Mouse (Mus musculus) adrenal gland, postnatal 25 days (tissue): ENCODE data around the gene Samd4b. TPM values are rescaled to one million over a fixed set of nuclear protein-coding genes. Genes with fewer than 3 reads are reported as not detected.
"Not testable (repeated sequence)": the region's sequence is repeated elsewhere in the genome, so short reads cannot be mapped to it uniquely, and the experiment has no call there.

Source experiments
- DNase-seq: peaks from one replicate; pipeline ENCODE4 v3.0.0; 2021; ENCODE audit warnings: mixed read lengths
- total RNA-seq: library from RNA; stranded (reverse); gene quantifications from 2 replicates; pipeline ENCODE4 v1.2.3, GENCODE M21; 2021

Gene Samd4b
- total RNA-seq, 1 experiment from 2014 or later = 69.4 TPM

DNA sequence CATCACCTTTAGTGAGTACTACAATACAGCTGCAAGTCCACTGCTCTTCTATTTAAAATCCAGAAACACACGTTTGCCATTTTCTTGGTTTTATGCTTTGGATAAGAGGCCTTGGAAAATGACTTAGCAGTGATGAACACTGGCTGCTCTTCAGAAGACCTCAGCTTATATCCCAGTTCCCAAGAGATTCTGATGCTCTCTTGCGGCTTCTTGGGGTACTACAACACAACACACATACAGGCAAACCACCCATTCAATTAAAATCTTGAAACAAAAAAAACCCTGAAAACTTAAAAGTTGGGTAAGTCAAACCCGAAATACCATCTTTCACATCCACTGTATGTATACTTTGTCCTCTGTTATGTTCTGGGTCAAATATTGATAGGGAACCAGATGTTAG is 199.9 kb downstream of the Samd4b start:
- DNase-seq = no peak

DNA sequence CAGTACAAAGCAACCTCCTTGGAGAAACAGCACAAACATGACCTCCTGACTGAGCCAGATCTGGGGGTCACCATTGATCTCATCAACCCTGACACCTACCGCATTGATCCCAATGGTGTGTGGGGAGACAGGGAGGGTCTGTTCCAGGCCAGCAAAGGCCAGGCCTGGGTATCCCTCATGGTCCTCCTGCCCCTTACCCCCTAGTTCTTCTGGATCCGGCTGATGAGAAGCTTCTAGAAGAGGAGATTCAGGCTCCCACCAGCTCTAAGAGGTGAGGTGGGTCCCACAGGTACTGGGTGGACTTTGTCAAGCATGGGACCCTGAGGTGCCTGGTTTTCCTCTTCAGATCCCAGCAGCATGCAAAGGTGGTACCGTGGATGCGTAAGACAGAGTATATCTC is 202.5 kb downstream of the Samd4b start:
- no peak for DNase-seq

DNA sequence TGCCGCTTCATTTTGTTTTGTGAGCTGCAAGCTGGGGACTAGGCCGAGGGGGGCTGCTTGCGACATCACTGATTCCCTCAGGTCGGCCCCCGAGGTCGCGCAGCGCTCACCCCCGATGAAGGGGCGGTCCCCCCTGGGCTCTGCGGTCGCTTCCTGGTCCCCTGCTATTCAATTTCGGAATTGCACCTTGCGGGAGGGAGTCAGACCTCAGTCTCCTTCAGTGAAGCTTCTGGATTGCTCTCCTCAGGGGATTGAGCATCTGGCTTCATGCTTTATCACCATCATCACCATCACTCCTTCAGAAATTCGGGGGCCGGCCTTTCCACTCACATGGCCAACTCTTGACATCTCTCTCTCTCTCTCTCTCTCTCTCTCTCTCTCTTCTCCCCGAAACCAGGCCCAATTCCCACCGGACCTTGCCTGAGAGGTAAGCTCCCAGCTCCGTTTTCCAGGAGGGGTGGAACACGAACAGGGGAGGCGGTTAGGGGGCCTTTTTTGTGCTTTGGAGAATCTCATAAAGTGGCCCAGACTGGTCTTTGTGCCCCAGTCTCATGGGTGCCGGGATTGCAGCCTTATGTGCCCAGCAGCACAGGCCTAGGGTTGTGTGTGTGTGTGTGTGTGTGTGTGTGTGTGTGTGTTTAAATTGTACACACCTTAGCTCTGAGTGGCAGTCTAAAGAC is 204.5 kb downstream of the Samd4b start:
- no peak for DNase-seq

GRCm38 (mm10) chr7:28392429-28393271 is 205.3 kb downstream of the Samd4b start, which contains the start of the genes Med29 and Paf1:
Gene Med29 (minus strand): TSS chr7:28392708.
Gene Paf1 (plus strand): TSS chr7:28392951.
- DNase-seq = peak; percentile 91

GRCm38 (mm10) chr7:28390331-28390730 is 207.6 kb downstream of the Samd4b start:
- no peak for DNase-seq

GRCm38 (mm10) chr7:28387384-28387783 is 210.6 kb downstream of the Samd4b start:
- not testable (repeated sequence) for DNase-seq

- DNase-seq = not testable (repeated sequence)
These were observed 211.1 kb downstream of the Samd4b start for GRCm38 (mm10) chr7:28386877-28387276.

DNA sequence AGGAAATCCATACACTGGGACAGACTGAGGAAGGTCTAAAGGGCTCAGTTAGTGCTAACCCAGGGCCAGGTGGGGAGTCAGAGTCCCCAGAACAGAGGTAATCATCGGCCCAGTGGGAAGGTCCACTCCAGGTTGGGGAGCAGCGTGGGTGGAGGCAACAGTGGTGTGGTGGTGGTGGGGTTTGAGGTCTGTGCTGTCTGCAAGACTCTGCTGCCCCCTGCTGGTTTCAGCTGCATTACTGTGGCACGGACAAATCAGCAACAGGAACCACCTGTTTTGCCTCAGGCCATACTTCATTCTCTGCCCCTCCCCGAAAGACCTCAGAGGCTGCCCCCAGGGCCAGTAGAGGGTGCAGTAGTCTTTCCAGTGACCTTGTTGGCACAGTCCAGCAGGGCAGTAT is 211.5 kb downstream of the Samd4b start:
- DNase-seq = peak; percentile 87

DNA sequence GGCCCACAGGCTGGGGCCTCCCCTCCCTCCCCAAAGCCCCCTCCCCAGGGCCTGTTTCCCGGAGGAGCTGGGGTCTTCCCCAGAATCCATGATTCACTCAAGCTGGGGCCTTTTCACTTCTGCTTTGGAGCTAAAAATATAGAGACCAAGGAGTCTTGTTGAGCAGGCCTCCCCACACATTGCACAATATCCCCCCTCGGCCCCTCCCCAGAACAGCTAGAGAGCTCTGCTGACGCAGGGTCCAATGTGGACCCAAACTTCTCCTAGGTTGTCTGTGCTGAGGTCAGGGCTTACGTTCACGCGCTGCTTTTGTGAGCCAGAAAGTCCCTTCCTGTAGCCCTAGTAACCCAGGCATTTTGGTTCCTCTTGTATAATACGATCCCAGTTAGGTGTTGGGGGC is 211.9 kb downstream of the Samd4b start:
- DNase-seq = no peak

DNA sequence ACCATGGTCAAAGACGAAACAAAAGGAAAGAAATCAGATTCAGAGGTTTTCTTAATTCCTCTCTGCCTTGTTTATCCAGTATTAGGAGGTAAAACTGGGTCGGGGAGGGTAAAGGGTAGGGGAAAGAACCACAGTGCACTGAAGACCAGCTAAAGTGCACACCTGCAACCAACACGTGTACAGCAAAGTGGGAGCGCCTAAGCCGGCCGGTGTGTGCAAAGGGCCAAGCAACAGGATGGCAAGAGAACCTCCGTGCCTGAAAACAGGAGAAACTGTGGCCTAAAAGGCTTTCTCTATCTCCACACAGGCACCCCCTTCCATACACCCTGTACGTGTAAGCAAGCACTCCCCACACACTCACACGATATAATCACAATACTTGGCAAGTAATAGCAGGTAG is 212.7 kb downstream of the Samd4b start:
- no peak for DNase-seq

GRCm38 (mm10) chr7:28384162-28384561 is 213.8 kb downstream of the Samd4b start:
- DNase-seq = no peak

GRCm38 (mm10) chr7:28383606-28384005 is 214.3 kb downstream of the Samd4b start:
- no peak for DNase-seq

DNA sequence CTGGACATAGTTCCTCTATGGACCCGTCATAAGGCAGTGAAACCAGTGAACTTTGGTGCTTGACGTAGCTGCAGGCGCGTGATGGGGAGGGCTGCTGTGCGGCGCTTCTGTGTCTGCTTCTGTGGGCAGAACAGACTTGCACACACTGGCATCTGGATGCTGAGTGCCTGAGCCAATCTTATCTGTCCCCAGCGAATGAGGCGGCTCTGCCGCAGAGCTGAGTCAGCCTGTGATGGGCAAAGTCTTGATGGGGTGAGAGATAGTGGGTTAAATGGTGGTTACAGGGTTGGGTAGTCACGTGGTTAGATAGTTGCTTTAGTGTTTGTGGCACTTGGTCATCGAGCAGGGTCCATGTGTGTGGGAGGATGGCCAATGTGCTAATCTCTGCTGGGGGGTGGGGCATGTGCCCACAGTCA is 215.0 kb downstream of the Samd4b start:
- peak; percentile 55 for DNase-seq

GRCm38 (mm10) chr7:28382347-28382951 is 215.5 kb downstream of the Samd4b start:
- DNase-seq = no peak

GRCm38 (mm10) chr7:28381938-28382337 is 216.0 kb downstream of the Samd4b start:
- DNase-seq = peak; percentile 74

- peak; percentile 84 for DNase-seq
These were observed 216.7 kb downstream of the Samd4b start for GRCm38 (mm10) chr7:28381017-28381790.

GRCm38 (mm10) chr7:28380237-28381016 is 217.5 kb downstream of the Samd4b start, which contains the start of gene Zfp36:
Gene Zfp36 (minus strand): TSS chr7:28380253.
- DNase-seq = no peak

DNA sequence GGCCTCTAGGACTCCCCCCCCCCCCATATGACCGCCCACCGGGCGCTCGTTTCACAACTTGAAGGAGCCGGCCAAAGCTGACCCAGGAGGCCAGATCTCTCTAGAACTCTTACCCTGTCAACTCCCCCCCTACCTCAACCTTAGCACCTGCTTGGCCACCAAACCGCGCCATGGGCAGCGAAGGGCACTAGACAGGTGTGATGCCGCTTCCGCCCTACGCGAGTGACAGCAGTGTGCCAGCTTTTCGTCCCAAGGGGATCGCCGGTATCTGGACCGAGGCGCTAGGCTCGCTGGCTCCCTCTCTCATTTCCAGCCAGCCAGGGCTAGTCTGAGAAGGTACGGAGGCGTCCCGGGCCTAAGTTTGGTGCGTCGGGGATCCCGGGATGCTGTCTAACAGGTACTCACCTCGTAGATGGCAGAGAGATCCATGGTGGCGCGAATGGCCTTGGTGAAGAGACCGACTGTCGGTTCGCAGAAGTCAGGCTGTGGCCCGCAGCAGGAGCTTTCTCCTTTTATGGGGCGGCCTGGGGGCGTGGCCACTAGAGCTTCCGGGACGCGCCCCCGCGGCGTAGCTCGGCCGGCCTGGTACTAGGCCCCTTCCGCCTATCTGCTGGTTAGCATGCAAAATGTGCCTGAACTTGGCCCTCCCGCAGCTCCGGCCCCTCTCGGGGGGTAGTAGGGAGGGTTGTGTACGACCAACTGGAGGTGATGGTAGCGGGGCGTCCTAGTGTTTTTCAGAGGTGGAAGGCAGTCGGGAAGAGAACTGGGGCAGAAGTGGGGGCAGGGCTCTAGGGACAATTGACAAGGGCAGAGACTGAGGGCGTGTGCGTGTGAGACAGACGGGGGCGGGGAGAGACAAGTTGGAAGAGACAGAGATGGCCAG is 218.9 kb downstream of the Samd4b start:
- peak; percentile 97 for DNase-seq

DNA sequence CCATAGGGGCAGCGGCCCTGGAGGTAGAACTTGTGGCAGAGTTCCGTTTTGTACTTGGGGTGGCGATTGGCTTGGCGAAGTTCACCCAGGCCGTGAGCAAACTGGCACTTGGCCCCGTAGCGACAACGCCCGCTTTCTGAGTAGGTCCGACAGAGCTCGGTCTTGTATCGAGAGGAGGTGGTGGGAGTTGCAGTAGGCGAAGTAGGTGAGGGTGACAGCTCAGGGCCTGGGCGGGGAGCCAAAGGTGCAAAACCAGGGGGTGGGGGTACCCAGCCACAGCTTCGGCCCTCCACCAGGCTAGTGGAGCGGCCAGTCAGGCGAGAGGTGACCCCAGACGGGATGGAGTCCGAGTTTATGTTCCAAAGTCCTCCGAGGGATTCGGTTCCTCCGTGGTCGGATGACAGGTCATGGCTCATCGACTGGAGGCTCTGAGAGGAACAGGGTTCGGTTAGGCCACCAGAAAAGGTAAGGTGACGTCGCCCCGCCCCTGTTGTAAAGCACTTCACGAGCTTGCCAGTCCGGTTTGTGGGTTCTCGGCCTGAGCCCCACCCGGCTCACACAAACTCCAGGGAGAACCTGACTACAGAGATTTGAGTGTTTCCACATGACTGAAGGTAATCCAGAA is 219.8 kb downstream of the Samd4b start:
- DNase-seq = peak; percentile 44
